Mouse (Mus musculus) central nervous system, embryonic 18 days (tissue): Measurements from ENCODE around the gene Ttll10. TPM values are rescaled to one million over a fixed set of nuclear protein-coding genes. Genes with fewer than 3 reads are reported as not detected.

Experiments used
- polyA plus RNA-seq: library from polyadenylated mRNA; depleted of rRNA; stranded (reverse); fragments of >200 nt; gene quantifications from 2 replicates; pipeline ENCODE4 v1.2.3, GENCODE M21; 2012; rRNA removed

Ttll10 gene
- polyA plus RNA-seq: 0.07 and 0.16 TPM in 2 replicates

GRCm38 (mm10) chr4:156059261-156059660 lies at the start of gene Ttll10:
Gene Ttll10 (minus strand): TSS chr4:156059414.

GRCm38 (mm10) chr4:156026013-156026412 lies 33.2 kb downstream of the Ttll10 start, which contains the start of gene Tnfrsf18:
Gene Tnfrsf18 (plus strand): TSS chr4:156026164.

GRCm38 (mm10) chr4:156013637-156014036 lies 45.6 kb downstream of the Ttll10 start, which contains the start of gene Tnfrsf4:
Gene Tnfrsf4 (plus strand): TSS chr4:156013843.

GRCm38 (mm10) chr4:155992241-155992905 lies 66.8 kb downstream of the Ttll10 start, which contains the start of the genes B3galt6 and Sdf4:
Gene B3galt6 (minus strand): TSS chr4:155992649.
Gene Sdf4 (plus strand): TSS chr4:155992872.

Other genes starting within 250 kb of the Ttll10 start
- gene Ccnl2, start 246.9 kb downstream of the Ttll10 start, polyA plus RNA-seq: 187 and 201 TPM in 2 replicates
- 96.7 and 108 TPM in 2 replicates for gene Aurkaip1, start 228.1 kb downstream of the Ttll10 start, polyA plus RNA-seq
- gene Mxra8, start 219.7 kb downstream of the Ttll10 start, polyA plus RNA-seq: 30.7 and 42.0 TPM in 2 replicates
- gene Dvl1, start 212.0 kb downstream of the Ttll10 start, polyA plus RNA-seq: 159 and 160 TPM in 2 replicates
- 0.44 and 0.55 TPM in 2 replicates for gene Tas1r3, start 196.1 kb downstream of the Ttll10 start, polyA plus RNA-seq
- 21.7 and 24.1 TPM in 2 replicates for gene Cptp, start 190.0 kb downstream of the Ttll10 start, polyA plus RNA-seq
- gene Ints11, start 189.9 kb downstream of the Ttll10 start, polyA plus RNA-seq: 67.9 and 73.7 TPM in 2 replicates
- gene Pusl1, start 167.6 kb downstream of the Ttll10 start, polyA plus RNA-seq: 92.1 and 92.2 TPM in 2 replicates
- 112 and 119 TPM in 2 replicates for gene Acap3, start 167.6 kb downstream of the Ttll10 start, polyA plus RNA-seq
- gene Ube2j2, start 115.6 kb downstream of the Ttll10 start, polyA plus RNA-seq: 113 and 114 TPM in 2 replicates
- 7.5 and 10.5 TPM in 2 replicates for gene C1qtnf12, start 97.1 kb downstream of the Ttll10 start, polyA plus RNA-seq
- gene B3galt6, start 66.8 kb downstream of the Ttll10 start, polyA plus RNA-seq: 21.2 and 21.6 TPM in 2 replicates
- gene Sdf4, start 66.5 kb downstream of the Ttll10 start, polyA plus RNA-seq: 45.4 and 46.3 TPM in 2 replicates
- 2.2 and 2.8 TPM in 2 replicates for gene Tnfrsf4, start 45.6 kb downstream of the Ttll10 start, polyA plus RNA-seq
- gene Tnfrsf18, start 33.2 kb downstream of the Ttll10 start, polyA plus RNA-seq: 0.09 and 0.19 TPM in 2 replicates
- 58.5 and 59.2 TPM in 2 replicates for gene 9430015G10Rik, start 50.6 kb upstream of the Ttll10 start, polyA plus RNA-seq
- 1.7 and 1.8 TPM in 2 replicates for gene Rnf223, start 71.1 kb upstream of the Ttll10 start, polyA plus RNA-seq
- gene Agrn, start 138.1 kb upstream of the Ttll10 start, polyA plus RNA-seq: 344 and 369 TPM in 2 replicates
- gene Isg15, start 141.4 kb upstream of the Ttll10 start, polyA plus RNA-seq: 7.0 and 10.5 TPM in 2 replicates
- gene AW011738, start 143.9 kb upstream of the Ttll10 start, polyA plus RNA-seq: 2.9 and 3.3 TPM in 2 replicates
- gene Perm1, start 156.5 kb upstream of the Ttll10 start, polyA plus RNA-seq: 1.1 and 1.4 TPM in 2 replicates
- gene Plekhn1, start 175.4 kb upstream of the Ttll10 start, polyA plus RNA-seq: 88.6 and 93.7 TPM in 2 replicates
- 110 and 113 TPM in 2 replicates for gene Noc2l, start 176.6 kb upstream of the Ttll10 start, polyA plus RNA-seq
- 5.5 and 5.7 TPM in 2 replicates for gene Samd11, start 196.2 kb upstream of the Ttll10 start, polyA plus RNA-seq